Mouse (Mus musculus) lung, postnatal 36 days (tissue): Measurements from ENCODE around the gene Exoc3l.
A peak's percentile ranks its signal among the peaks of the same experiment; 100 is the strongest.

Experiments used
- DNase-seq: peaks from one replicate; pipeline ENCODE4 v3.0.0; 2022; ENCODE audit warnings: mixed read lengths

Gene Exoc3l

GRCm38 (mm10) chr8:105313622-105314402 lies 17.9 kb upstream of the Exoc3l start:
- DNase-seq = no peak

- no peak for DNase-seq
Measured at GRCm38 (mm10) chr8:105312891-105313481, 17.1 kb upstream of the Exoc3l start.

- no peak for DNase-seq
Measured at GRCm38 (mm10) chr8:105311718-105312117, 15.8 kb upstream of the Exoc3l start.

GRCm38 (mm10) chr8:105310118-105310517 lies 14.2 kb upstream of the Exoc3l start:
- no peak for DNase-seq

GRCm38 (mm10) chr8:105309142-105309847 lies 13.4 kb upstream of the Exoc3l start:
- DNase-seq = no peak

GRCm38 (mm10) chr8:105308428-105308827 lies 12.5 kb upstream of the Exoc3l start:
- DNase-seq = no peak

- DNase-seq = no peak
Measured at GRCm38 (mm10) chr8:105307670-105308069, 11.8 kb upstream of the Exoc3l start.

- DNase-seq = no peak
Measured at GRCm38 (mm10) chr8:105306146-105306691, 10.3 kb upstream of the Exoc3l start.

GRCm38 (mm10) chr8:105305211-105306145 lies 9.6 kb upstream of the Exoc3l start, which contains the start of gene Elmo3:
Gene Elmo3, plus strand, starts transcription at chr8:105305601.
- peak; percentile 87 for DNase-seq

GRCm38 (mm10) chr8:105304325-105305210 lies 8.7 kb upstream of the Exoc3l start:
- DNase-seq = no peak

- DNase-seq = peak; percentile 34
Measured at GRCm38 (mm10) chr8:105303874-105304273, 8.0 kb upstream of the Exoc3l start.

GRCm38 (mm10) chr8:105303396-105303795 lies 7.5 kb upstream of the Exoc3l start:
- DNase-seq = no peak

GRCm38 (mm10) chr8:105299962-105300361 lies 4.1 kb upstream of the Exoc3l start:
- no peak for DNase-seq

GRCm38 (mm10) chr8:105298351-105299252 lies 2.7 kb upstream of the Exoc3l start:
- DNase-seq = no peak

GRCm38 (mm10) chr8:105297511-105298192 lies 1.8 kb upstream of the Exoc3l start, which contains the start of gene E2f4:
Gene E2f4, plus strand, starts transcription at chr8:105297663.
- peak; percentile 96 for DNase-seq

GRCm38 (mm10) chr8:105295256-105295655 lies 645 bp downstream of the Exoc3l start:
- no peak for DNase-seq

GRCm38 (mm10) chr8:105294776-105295175 lies 1.1 kb downstream of the Exoc3l start:
- peak; percentile 57 for DNase-seq

GRCm38 (mm10) chr8:105293405-105293804 lies 2.5 kb downstream of the Exoc3l start:
- DNase-seq = no peak

GRCm38 (mm10) chr8:105292471-105292870 lies 3.4 kb downstream of the Exoc3l start:
- no peak for DNase-seq
